Mouse (Mus musculus) MEL (cell line): ENCODE data around the gene Gmeb2. TPM values are rescaled to one million over a fixed set of nuclear protein-coding genes. Genes with fewer than 3 reads are reported as not detected.
A peak's percentile ranks its signal among the peaks of the same experiment; 100 is the strongest.

Experiments
- DNase-seq: peaks from one replicate; pipeline ENCODE4 v3.0.0; 2011; ENCODE audit warnings: low read depth, low spot score
- H3K27ac ChIP-seq: 2 replicates; pipeline ENCODE4 v1.5.1; 2012; ENCODE audit warnings: low read depth, mild to moderate bottlenecking, control low read depth, low read length, moderate library complexity; ENCODE audit not compliant: control insufficient read depth
- H3K27me3 ChIP-seq, 2 experiments: fragments of 150-350 bp in 1 of 2; sonication (generic) in 1 of 2; 2 replicates each; pipeline ENCODE4 v1.6.1; 2012; ENCODE audit warnings: low read length in 2 of 2, mild to moderate bottlenecking in 2 of 2, improper control_type of control experiment in 1 of 2, moderate library complexity in 1 of 2; ENCODE audit not compliant: insufficient read depth in 2 of 2, control insufficient read depth in 1 of 2
- H3K36me3 ChIP-seq, 2 experiments: 2 replicates each; pipeline ENCODE4 v1.6.1; 2012 to 2014; ENCODE audit warnings: low read length in 2 of 2, improper control_type of control experiment in 1 of 2, inconsistent platforms in 1 of 2, mild to moderate bottlenecking in 1 of 2; ENCODE audit not compliant: insufficient read depth in 2 of 2, control insufficient read depth in 1 of 2
- H3K4me1 ChIP-seq, 2 experiments: fragments of 150-350 bp in 1 of 2; sonication (generic) in 1 of 2; 2 replicates each; pipeline ENCODE4 v1.6.1; 2012; ENCODE audit warnings: low read length in 2 of 2, improper control_type of control experiment in 1 of 2, mild to moderate bottlenecking in 1 of 2; ENCODE audit not compliant: insufficient read depth in 2 of 2, control insufficient read depth in 1 of 2
- H3K4me3 ChIP-seq, 2 experiments: fragments of 150-350 bp in 1 of 2; sonication (generic) in 1 of 2; 2 replicates each; pipeline ENCODE4 v1.5.1; 2012; ENCODE audit warnings: low read depth in 2 of 2, low read length in 2 of 2, mild to moderate bottlenecking in 2 of 2, moderate library complexity in 2 of 2, control low read depth in 1 of 2, improper control_type of control experiment in 1 of 2; ENCODE audit not compliant: control insufficient read depth in 1 of 2, insufficient read depth in 1 of 2
- H3K79me2 ChIP-seq: 2 replicates; pipeline ENCODE4 v1.6.1; 2012; ENCODE audit warnings: mild to moderate bottlenecking, low read length, moderate library complexity; ENCODE audit not compliant: control insufficient read depth, poor library complexity, insufficient read depth
- H3K9ac ChIP-seq: 2 replicates; pipeline ENCODE4 v1.6.1; 2012; ENCODE audit warnings: low read depth, mild to moderate bottlenecking, control low read depth, low read length, moderate library complexity; ENCODE audit not compliant: control insufficient read depth, poor library complexity, severe bottlenecking
- H3K9me3 ChIP-seq: fragments of 150-350 bp; sonication (generic); replicated peaks from 2 replicates; pipeline ENCODE4 v1.6.1; 2012; ENCODE audit warnings: mild to moderate bottlenecking, low read length, improper control_type of control experiment, moderate library complexity; ENCODE audit not compliant: insufficient read depth
- CHD1 ChIP-seq: IDR thresholded peaks from 2 replicates; pipeline ENCODE4 v1.6.1; 2012; ENCODE audit warnings: low read depth, mild to moderate bottlenecking, inconsistent platforms, low read length, improper control_type of control experiment
- CHD2 ChIP-seq: IDR thresholded peaks from 2 replicates; pipeline ENCODE4 v1.6.1; 2011; ENCODE audit warnings: low read length, improper control_type of control experiment
- CTCF ChIP-seq, 3 experiments: IDR thresholded peaks in 2 of 3; conservative IDR thresholded peaks in 1 of 3; 2 replicates each; pipeline ENCODE4 v1.5.1; 2011 to 2012; ENCODE audit warnings: low read length in 3 of 3, low read depth in 2 of 3, mild to moderate bottlenecking in 2 of 3, improper control_type of control experiment in 1 of 3, inconsistent platforms in 1 of 3, mixed read lengths in 1 of 3, moderate library complexity in 1 of 3; ENCODE audit not compliant: control insufficient read depth in 1 of 3, insufficient read depth in 1 of 3, poor library complexity in 1 of 3, severe bottlenecking in 1 of 3
- E2F4 ChIP-seq: IDR thresholded peaks from 2 replicates; pipeline ENCODE4 v1.6.1; 2011; ENCODE audit warnings: low read depth, low read length, improper control_type of control experiment, borderline replicate concordance
- EP300 ChIP-seq, 2 experiments: IDR thresholded peaks; 2 replicates each; pipeline ENCODE4 v1.6.1; 2011; ENCODE audit warnings: improper control_type of control experiment in 2 of 2, low read length in 2 of 2, low read depth in 1 of 2, mild to moderate bottlenecking in 1 of 2
- ETS1 ChIP-seq: IDR thresholded peaks from 2 replicates; pipeline ENCODE4 v1.6.1; 2012; ENCODE audit warnings: low read depth, mild to moderate bottlenecking, inconsistent platforms, low read length, improper control_type of control experiment, moderate library complexity
- GATA1 ChIP-seq: IDR thresholded peaks from 2 replicates; pipeline ENCODE4 v1.6.1; 2011; ENCODE audit warnings: low read depth, low read length, improper control_type of control experiment
- MAX ChIP-seq: IDR thresholded peaks from 2 replicates; pipeline ENCODE4 v1.6.1; 2011; ENCODE audit warnings: low read length, improper control_type of control experiment
- MXI1 ChIP-seq: IDR thresholded peaks from 2 replicates; pipeline ENCODE4 v1.6.1; 2011; ENCODE audit warnings: mild to moderate bottlenecking, low read depth, low read length, improper control_type of control experiment
- MYB ChIP-seq: IDR thresholded peaks from 2 replicates; pipeline ENCODE4 v1.6.1; 2011; ENCODE audit warnings: mild to moderate bottlenecking, low read depth, low read length, improper control_type of control experiment
- RAD21 ChIP-seq: IDR thresholded peaks from 2 replicates; pipeline ENCODE4 v1.6.1; 2011; ENCODE audit warnings: mild to moderate bottlenecking, low read depth, low read length, improper control_type of control experiment
- SIN3A ChIP-seq: IDR thresholded peaks from 2 replicates; pipeline ENCODE4 v1.6.1; 2012; ENCODE audit warnings: low read length, improper control_type of control experiment, inconsistent platforms
- SMC3 ChIP-seq: IDR thresholded peaks from 2 replicates; pipeline ENCODE4 v1.6.1; 2011; ENCODE audit warnings: low read depth, low read length, improper control_type of control experiment
- TAL1 ChIP-seq: IDR thresholded peaks from 2 replicates; pipeline ENCODE4 v1.6.1; 2012; ENCODE audit warnings: mild to moderate bottlenecking, inconsistent platforms, low read length, moderate library complexity, mixed read lengths
- TCF12 ChIP-seq: IDR thresholded peaks from 2 replicates; pipeline ENCODE4 v1.6.1; 2014; ENCODE audit warnings: low read depth, mild to moderate bottlenecking, inconsistent platforms, low read length, improper control_type of control experiment, moderate library complexity
- UBTF ChIP-seq: IDR thresholded peaks from 2 replicates; pipeline ENCODE4 v1.6.1; 2012; ENCODE audit warnings: low read depth, mild to moderate bottlenecking, inconsistent platforms, low read length, improper control_type of control experiment, moderate library complexity, borderline replicate concordance; ENCODE audit not compliant: insufficient read depth
- USF2 ChIP-seq, 2 experiments: IDR thresholded peaks; 2 replicates each; pipeline ENCODE4 v1.6.1; 2011 to 2012; ENCODE audit warnings: improper control_type of control experiment in 2 of 2, low read length in 2 of 2, borderline replicate concordance in 1 of 2, inconsistent platforms in 1 of 2, low read depth in 1 of 2, mild to moderate bottlenecking in 1 of 2; ENCODE audit not compliant: insufficient read depth in 1 of 2
- ZC3H11A ChIP-seq: IDR thresholded peaks from 2 replicates; pipeline ENCODE4 v1.6.1; 2012; ENCODE audit warnings: low read depth, mild to moderate bottlenecking, inconsistent platforms, low read length, improper control_type of control experiment
- polyA plus RNA-seq, 2 experiments: library from polyadenylated mRNA; stranded (reverse) in 1 of 2; unstranded in 1 of 2; fragments of >175 nt in 1 of 2; fragments of >200 nt in 1 of 2; gene quantifications; 2 replicates each; pipeline versions ENCODE4 v1.2.1 to v1.2.4; 2012; ENCODE audit warnings: low replicate concordance in 2 of 2, low read depth in 1 of 2; ENCODE audit not compliant: insufficient read length in 2 of 2, insufficient read depth in 1 of 2, missing spikeins in 1 of 2
- total RNA-seq: library from RNA; depleted of rRNA; stranded (reverse); fragments of 300-350 nt; gene quantifications from 2 replicates; pipeline ENCODE4 v1.2.3, GENCODE M21; 2012

Gene Gmeb2
- total and polyA plus RNA-seq, 3 experiments, result 8.3 to 16.9 TPM; not detected in 1

DNA sequence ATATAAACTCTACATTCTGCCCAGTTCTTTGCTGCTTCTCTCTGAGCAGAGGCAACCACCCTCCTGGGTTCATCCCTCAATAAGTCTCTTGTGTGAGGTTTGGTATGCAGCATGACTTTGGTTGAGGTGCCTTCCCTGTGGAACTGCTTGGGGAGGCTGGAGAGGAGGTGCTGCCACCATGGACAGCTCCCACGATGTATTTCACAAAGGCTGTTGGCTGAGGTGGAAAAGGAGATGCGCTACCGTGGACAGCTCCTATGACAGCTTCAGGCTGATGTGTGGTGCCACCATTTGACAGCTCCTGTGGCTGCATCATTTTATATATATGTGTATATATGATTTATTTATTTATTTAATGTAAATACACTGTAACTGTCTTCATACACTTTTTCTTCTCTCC, 14.2 kb upstream of the Gmeb2 start:
- Histone ChIP-seq H3K9ac (no peak overlapping the region), H3K79me2 (no peaks in the 10 kb centered on the region), H3K27me3 (no peaks in the 10 kb centered on the region), H3K4me3 (no peak overlapping the region), H3K4me1 (no peaks in the 10 kb centered on the region), H3K36me3 (no peaks in the 10 kb centered on the region), H3K9me3 (no peaks in the 10 kb centered on the region), H3K27ac (no peak overlapping the region)
- TF ChIP-seq MXI1 (peak; percentile 99), TCF12 (no peak), GATA1 (no peak), MAX (no peak), CHD2 (no peak), EP300 (IDR thresholded peaks at IDR 0.05; ENCODE audit: low read depth in 1 of 2, low read length in 2 of 2) (no peak), UBTF (no peak), RAD21 (no peak; the same call in 1 of the 2 replicates), E2F4 (no peak), SMC3 (no peak), SIN3A (peak; percentile 100), ETS1 (no peak), CTCF (IDR thresholded peaks at IDR 0.05 in 2 of 3, conservative IDR thresholded peaks at IDR 0.05 in 1 of 3; ENCODE audit: control insufficient read depth in 1 of 3, insufficient read depth in 1 of 3, low read depth in 2 of 3, low read length in 3 of 3, poor library complexity in 1 of 3, severe bottlenecking in 1 of 3) (0 out of 6 replicates have a peak, but pooled peaks of 1 of the 3 experiments have one; percentile 15), ZC3H11A (no peak), CHD1 (no peak)
- peak; percentile 91 for DNase-seq

DNA sequence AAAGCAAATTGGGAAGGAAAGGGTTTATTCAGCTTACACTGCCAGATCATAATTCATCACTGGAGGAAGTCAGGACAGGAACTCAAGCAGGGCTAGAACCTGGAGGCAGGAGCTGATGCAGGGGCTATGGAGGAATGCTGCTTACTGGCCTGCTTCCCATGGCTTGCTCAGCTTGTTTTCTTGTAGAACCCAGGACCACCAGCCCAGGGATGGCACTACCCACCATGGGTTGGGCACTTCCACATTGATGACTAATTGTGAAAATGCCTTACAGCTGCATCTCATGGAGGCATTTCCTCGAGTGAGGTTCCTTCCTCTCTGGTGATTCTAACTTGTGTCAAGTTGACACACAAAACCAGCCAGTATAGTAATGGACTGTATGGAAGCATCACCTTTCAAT, 3.1 kb upstream of the Gmeb2 start:
- Histone ChIP-seq H3K36me3 (peaks cover 0 to 11% of the 10 kb centered on the region in 2 experiments; a peak in 3 of 4 replicates), H3K4me1 (peaks cover 2 to 8% of the 10 kb centered on the region in 2 experiments; a peak in 3 of 4 replicates), H3K27me3 (no peaks in the 10 kb centered on the region), H3K4me3 (no peak overlapping the region), H3K9ac (no peak overlapping the region), H3K27ac (no peak overlapping the region), H3K79me2 (peaks cover 17% of the 10 kb centered on the region), H3K9me3 (no peaks in the 10 kb centered on the region)
- no peak for DNase-seq
- TF ChIP-seq TAL1, result no peak
- no peak for TF ChIP-seq USF2 (IDR thresholded peaks at IDR 0.05; ENCODE audit: borderline replicate concordance in 1 of 2, insufficient read depth in 1 of 2, low read depth in 1 of 2, low read length in 2 of 2)
- TF ChIP-seq MYB, result no peak
- no peak for TF ChIP-seq CHD2
